Mouse (Mus musculus): Measurements from ENCODE around the gene Hspb11.

DNA sequence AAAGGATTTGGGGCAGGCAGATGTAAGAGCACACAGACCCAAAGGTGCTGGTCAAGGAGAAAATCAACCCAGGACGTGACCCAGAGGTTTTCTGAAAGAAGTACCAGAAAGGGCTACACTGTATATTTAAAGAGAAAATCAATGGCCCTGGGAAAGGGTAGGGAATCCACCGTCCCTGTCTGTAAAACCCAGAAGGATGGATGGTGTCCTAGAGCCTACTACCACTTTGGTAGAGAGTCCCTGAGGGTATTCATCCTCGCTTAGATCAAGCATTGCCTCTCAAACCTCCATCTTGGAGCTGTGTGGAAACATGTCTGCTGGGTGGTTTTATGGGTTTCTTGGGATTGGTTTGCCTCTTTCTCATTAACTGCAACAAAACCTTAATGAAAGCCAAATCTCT lies 1.0 kb downstream of the Hspb11 start:
- TF ChIP-seq CEBPB (IDR thresholded peaks at IDR 0.05; ENCODE audit: insufficient read depth, poor library complexity, severe bottlenecking) (no peak), E2F4 (IDR thresholded peaks at IDR 0.05; ENCODE audit: insufficient read depth) (no peak), POLR2A (IDR thresholded peaks at IDR 0.05; ENCODE audit: insufficient read length, low read depth) (no peak)

Measured in myocyte (in vitro differentiated cells).